Mouse (Mus musculus) NIH3T3 (cell line): ENCODE measurements around the gene Rab27a.
"Not testable (repeated sequence)": the region's sequence is repeated elsewhere in the genome, so short reads cannot be mapped to it uniquely, and the experiment has no call there.

Source experiments
- DNase-seq: peaks from one replicate; pipeline ENCODE4 v3.0.0-alpha.2; 2012; ENCODE audit warnings: low read depth

Rab27a gene

DNA sequence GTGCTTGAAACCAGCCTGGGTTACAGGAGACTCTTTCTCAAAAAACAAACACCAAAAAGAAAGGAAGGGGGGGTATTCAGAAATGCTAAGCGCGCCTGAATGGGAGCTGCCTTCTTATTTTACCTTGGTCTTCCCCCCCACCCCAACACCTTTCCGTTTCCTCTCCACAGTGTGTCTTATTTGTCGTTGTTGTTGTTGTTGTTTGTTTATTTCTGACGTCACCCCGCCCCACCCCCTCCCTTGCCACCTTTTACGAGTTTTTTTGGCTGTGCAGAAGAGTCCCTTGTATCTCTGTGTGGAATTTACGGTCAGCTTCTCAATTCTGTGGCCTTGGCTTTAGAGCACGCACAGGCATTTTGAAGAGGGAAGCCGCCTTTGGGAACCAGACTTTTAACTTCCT, 1.1 kb downstream of the Rab27a start:
- DNase-seq, result no peak

DNA sequence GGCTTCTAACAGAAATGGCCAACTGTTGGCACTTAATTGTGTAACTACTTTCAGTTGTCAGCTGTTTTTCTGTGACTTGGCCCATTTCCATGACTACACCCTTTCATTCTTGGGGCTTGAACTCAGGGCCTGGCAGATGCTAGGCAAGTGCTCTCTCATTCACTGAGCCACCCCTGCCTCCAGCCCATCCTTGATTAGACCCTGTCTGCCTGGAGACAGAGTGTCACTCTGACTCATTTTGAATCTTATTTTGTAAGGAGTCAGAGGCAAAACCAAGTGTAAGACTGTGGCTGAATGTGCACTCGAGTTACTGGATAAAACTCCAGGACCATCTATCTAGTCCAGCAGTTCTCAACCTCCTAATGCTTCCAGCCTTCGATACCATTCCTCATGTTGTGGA, 3.3 kb downstream of the Rab27a start:
- peak; percentile 7 for DNase-seq

DNA sequence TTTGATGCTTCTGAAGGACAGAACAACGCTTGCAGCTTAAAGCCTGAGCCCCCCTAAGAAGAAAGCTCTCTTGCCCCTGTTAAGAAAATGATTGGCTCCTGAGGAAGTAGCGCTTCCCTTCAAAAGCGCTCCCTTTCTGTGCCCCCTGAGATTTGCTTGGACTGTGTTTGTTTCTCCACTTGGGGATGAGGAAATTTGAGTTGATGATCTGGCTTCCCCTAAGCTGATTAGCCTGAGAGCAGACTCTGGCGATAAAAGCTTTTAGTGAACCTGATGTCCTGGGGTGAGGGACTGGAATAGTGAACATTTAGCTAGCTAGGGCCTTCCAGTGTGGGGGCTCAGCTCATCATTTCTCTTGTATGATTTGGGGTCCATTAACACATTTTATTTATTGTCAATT, 4.3 kb downstream of the Rab27a start:
- no peak for DNase-seq

DNA sequence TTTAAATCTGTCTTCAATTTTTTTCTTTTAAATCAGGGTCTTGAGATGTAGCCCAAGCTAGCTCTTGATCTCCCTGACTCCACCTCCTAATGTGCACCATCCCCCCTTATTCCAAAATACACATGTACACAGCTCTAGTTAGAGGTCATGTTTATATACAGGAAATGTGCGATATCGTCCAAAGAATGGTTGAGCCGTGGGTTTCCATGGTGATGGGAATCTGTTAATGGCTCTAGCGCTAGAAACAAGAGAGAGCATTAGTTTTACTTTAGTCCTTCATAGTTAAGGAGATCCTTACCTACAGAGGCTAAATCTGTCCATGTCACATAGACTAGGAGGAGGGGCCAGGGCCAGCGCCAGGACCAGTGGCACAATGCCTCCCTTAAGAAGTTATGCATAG, 5.2 kb downstream of the Rab27a start:
- DNase-seq, result no peak

DNA sequence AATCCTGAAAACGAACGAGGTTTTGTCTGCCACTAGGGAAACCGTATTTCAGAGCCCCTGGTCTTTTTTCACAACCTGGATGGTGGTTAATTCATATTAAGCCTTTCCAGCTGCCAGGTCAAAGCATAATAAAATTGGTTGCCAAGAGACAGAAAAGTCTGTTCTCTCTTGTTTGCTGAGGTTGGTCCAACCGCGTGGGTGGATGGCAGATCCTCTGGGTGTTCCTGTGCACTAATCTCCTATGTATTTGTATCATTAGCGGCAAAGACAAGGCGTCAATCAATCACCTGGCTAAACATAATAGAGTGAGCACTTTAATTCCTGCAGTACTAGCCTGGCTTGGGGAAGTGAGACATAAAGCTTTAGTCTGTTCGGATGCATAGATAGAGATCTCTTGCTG, 6.0 kb downstream of the Rab27a start:
- DNase-seq, result no peak

DNA sequence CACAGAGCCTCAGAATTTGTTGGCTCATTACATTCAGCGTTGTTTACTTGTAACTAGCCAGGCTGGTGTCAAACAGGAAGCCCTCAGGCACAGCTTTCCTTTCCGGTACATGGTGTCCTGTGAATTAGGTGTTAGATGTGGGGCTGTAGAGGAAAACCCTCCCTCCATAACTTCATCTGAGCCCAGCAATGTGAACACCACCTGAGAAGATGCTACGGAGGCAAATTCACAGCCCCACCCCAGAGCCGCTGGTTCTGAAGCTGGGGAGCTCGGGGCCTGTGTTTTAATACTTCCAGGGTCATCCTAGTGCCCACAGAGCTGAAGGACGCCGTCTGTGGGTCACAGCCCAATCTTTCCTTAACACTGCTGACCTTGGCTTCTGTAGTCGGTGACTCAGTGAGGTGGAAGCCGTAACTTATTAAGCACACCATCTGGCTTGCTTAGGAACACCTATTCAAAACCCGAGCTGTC, 10.8 kb downstream of the Rab27a start:
- no peak for DNase-seq

DNA sequence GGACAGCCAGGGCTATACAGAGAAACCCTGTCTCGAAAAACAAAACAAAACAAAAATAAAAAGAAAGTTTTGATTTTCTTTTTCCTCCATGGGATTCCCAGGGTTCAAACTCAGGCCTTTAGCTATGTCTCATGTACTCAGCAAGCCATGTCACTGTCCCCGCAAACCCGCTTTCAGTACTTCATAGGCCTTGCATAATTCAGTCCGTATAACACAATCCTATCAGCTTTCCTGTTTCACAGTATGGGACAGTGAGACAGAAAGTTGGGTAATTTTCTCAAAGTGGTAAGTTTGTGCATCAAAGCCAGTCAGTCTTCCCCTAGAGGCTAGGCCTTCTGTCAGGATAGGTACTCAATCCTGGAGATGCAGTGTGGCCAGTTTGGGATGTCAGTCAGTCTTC, 14.6 kb downstream of the Rab27a start:
- DNase-seq, result no peak

DNA sequence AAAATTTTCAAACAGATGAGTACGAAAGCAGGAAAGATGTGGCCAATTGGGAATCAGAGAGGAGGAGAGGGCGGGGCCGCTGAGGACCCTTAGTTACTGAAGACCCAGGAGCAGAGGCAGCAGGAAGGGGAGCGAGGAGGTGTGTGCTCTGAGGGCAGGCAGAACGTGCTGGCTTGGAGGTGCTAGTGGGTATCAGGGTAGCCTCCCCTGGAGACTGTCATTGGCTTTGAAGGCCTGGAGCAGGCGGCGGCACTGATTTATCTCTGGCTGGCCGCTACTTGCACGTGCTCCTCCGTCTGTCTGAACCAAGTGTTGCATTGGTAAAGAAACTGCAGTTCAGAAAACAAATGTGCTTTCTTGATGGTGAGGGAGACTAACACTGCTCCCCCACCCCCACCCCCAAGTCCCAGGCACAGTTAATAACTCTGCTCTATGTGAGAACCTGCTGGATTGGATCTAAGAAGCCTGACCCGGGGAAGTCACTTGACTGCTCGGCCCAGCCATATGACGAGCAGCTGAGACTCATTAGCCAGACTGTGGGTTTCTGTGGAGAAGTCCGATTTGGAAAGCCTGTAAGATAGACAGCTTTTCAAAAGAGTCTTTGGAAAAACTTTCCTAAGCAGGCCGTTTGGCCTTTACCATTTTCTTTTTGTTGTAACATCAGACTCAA, 19.1 kb downstream of the Rab27a start:
- DNase-seq, result peak; percentile 17

DNA sequence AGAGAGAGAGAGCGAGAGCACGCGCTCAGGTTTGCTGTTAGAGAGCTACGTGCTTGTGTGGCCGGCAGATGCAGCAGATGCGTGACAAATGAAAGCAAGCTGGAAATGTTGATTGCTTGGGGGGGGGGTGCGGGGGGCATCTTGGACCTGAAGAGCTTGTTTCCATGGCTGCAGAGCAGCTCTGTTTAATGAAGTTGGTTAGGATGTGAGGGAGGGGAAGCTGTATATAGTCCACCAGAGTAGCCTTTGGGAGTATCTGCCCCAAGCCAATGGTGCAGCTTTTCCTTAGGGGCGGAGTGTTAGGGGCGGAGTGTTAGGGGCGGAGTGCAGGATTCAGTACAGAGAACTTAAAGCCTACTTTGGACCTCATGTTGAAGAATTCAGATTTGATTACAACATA, 22.4 kb downstream of the Rab27a start:
- DNase-seq, result no peak

DNA sequence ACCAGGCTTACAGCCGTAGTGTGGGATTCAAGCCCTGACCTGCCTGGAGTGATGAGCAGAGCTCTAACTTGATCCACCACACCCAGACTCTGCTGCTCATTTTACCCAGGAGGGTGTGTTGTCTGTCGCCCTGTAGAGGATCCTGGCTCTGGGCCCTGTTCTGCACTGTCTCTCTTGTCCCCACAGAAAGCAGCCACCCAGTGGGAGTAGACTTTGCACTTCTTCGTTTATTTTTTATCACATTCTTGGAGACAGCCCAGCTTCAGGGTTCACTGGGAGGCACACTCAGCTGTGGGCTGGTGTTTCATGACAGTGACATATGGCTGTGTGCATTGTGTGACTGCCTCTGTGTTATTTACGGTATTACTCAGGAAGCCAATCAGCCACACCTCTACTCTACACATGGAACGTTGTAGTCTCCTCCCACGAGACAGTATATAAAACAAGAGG, 23.6 kb downstream of the Rab27a start:
- DNase-seq, result peak; percentile 8

DNA sequence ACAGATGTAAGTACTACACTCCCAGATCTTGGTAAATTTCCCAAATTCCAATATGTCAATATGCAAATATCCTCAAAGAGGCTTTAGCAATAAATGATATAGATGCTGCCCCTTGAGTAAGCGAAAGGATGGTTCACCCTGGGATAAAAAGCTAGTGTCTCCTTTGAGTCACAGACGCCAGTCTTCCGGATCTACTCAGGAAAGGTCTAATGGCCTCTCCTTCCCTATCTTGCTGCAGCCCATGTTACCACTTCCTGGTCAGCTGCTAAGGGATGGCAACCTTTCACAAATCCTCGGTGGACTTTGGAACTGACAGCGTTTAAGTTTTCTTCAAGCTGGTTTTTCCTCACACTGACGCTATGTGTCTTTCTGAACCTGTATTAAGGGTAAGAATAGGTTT, 24.0 kb downstream of the Rab27a start:
- no peak for DNase-seq

DNA sequence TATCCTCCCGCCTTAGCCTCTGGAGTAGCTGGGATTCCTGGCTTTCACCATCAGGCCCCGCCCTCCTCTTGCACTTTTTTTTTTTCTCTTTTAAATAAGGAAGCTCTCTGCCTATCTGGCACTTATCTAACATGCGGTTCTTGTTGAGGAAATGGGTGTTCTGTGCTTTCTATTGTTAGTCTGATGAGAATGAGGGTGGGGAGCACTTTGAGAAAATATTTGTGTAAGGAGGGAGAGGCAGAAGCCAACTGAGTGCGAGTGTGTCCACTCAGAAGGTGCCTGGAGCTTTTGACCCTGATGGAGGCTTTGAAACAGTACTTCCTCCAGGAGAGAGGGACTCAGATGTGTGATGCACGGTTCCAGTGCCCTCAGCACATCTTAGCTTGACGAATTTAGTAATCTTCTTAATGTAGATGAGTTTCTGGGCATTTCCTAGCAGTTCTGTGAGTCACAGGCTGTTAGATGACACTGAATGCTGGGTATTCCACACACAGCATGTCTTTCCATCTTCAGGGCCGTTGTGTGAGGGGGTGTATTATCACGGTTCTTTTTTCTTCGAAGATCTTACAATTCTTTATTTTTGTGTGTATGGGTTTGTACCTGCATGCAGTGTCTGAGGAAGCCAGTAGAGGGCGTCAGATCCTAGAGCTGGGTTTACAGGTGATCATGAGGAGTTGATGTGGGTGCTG, 26.5 kb downstream of the Rab27a start:
- no peak for DNase-seq

DNA sequence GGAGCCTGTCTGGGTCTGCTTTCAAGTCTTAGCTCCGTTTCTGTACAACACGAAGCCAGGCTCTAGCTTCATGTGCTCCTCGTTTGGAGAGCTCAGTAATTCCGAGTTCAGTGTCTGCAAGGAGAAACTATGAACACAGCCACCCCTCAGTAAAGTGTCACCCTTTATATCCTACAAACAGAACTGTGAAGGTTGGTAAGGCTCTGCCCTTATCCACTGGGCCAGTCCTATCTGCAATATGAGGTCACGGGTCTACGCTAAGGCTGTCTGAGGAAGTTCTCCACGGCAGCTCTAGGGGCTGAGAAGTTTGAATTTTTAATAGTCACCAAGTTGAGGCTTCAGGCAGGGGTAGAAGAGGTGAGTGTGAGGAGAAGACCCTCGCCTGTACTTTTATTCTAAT, 27.8 kb downstream of the Rab27a start:
- no peak for DNase-seq

DNA sequence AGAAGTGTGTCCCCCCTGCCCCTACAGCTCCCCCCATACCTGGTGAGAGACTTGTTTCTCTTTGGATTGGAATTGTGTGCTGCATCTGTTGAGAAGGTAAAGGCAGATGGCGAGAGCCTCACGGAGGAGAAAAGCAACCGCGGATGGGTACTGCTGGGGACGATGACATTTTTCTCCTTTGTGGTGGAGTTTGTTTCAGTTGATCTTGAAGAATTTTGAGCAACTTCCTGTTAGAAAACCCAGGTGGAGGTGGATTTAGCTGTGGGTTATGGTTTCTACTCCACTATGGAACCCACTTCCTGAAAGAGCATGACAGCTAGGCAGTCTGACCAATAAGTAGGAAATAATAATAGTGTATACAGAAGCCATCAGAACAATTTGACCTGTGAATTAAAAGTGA, 28.5 kb downstream of the Rab27a start:
- no peak for DNase-seq

DNA sequence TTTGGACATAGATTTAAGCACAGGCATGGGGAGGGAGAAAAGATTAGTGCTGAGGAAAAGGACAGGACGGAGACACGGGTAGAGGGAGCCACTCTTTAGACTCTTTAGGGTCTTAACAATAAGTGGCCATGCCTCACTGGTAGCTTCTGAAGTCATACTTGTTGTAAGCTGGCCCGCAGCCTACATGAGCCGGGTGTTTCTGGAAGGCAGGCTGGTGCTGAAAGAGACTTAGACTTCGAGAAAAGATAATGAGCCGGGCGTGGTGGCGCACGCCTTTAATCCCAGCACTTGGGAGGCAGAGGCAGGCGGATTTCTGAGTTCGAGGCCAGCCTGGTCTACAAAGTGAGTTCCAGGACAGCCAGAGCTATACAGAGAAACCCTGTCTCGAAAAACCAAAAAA, 34.7 kb downstream of the Rab27a start:
- not testable (repeated sequence) for DNase-seq

DNA sequence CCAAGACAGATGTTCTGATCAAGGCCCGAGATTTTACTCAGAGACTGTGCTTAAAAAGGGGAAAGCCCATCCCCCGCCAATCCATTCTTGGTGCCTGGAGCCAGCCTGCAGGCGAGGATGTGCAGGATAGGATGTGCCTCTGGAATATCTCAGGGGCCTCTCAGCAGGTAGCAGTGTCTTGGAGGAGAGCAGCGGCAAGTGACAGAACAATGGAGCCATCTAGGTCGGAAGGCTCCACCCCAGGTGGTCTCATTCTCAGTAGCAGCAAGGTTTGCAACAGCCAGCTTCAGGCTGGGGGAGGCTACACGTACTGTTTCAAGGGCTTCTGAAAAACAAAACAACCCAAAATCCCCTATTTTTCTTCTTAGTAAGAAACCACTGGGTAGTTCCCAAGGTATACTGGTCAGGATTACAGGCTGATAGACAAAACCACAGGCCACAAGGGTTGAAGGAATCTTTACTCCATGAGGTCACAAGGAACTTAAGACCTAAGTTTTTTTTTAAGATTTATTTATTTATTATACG, 35.2 kb downstream of the Rab27a start:
- DNase-seq, result no peak

DNA sequence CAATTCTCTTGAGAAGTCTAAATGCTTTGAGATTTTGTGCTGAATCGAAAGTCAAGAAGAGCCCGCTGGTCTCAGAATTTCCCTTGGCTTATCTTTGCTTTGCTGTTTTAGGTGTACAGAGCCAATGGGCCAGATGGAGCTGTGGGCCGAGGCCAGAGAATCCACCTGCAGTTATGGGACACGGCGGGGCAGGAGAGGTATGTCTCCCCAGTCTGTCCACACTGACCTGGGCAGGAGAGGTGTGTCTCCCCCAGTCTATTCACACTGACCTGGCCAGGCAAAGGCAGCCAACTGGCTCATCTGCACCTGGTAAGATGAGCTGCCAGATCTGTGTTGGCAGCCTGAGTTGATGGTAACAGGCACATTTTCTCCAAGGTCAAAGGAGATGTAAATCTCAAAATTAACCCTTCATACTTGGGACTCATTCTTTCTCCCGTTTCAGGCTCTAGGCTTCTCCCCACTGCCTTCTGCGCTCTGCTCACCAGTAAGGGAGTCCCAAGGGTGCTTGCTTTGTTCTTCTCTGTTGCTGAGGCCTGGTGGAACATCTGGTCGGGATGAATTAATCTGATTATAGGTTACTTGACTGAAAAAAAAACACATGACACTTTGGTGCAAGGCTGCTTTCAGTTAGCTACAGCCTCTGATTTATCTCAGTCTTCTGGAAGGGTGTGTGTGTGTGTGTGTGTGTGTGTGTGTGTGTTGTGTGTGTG, 37.8 kb downstream of the Rab27a start:
- DNase-seq, result no peak

DNA sequence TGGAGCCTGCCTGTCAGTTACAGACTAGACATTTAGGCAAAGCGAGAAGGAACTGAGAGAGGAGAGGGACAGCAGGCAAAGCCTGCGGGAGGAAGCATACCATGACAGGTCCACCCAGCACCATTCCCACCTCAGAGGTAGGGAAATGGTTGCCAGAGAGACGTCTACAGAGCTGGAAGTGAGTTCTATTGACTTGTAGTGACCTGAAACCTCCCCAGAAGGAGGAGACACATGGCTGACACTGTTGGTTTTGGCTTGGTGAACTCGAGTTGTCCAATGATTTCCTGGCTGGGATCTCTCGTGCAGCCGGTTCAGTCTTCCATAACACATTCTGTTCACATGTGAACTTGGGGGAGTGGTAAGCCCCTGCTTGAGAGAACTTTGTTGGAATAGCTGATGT, 39.3 kb downstream of the Rab27a start:
- no peak for DNase-seq

DNA sequence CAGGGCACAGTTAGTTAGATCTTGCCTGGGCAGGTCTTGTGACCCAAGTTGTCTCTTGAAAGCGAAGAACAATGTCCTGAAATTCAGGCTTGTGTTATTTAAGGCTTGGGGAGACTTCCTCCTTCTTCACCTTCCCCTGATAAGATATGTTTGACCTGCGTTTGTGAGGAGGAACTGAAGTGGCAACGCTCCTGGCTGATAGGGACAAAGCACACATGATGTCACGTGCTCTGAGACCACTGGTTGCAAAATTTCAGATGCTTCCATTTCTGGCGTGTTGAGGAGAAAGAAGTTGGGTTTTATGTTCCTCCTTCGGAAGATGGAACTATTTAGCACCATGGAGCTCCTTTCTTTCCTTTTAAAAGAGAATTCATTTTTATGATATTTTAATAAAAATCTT, 41.2 kb downstream of the Rab27a start:
- DNase-seq, result no peak

DNA sequence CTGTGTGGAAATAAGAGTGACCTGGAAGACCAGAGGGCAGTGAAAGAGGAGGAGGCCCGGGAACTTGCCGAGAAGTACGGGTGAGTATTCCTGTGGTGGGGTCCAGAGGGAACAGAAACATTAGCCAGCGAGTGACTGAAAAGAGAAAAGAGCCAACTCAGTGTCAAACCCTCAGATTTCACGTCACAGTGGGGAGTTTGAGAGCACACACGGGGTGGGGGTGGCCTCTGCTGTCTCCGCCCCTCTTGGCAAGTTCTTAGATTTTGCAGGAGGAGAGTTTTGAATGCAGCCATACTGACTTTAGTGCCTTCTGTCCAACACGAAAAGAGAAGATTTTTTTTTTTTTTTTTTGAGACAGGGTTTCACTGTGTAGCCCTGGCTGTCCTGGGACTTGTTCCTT, 42.5 kb downstream of the Rab27a start:
- DNase-seq, result no peak

DNA sequence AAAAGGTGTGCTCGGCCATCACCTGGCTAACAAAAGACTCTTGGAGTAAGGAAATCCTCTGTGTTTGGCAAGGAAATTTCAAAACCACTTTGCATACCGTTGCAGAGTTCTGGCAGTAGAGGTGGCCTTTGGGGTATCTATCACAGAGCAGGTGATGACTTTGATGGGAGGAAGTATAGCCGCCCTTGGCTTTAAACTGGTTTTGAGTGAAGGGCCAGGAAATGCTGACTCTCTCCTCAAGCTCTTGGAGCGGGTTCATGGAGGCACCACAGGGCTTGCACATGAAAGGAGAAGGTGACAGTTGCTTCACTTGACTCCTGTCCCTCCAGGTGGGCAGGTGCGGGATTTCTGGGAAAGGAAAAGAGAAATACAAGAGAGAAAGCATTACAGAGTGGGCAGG, 42.9 kb downstream of the Rab27a start:
- no peak for DNase-seq

DNA sequence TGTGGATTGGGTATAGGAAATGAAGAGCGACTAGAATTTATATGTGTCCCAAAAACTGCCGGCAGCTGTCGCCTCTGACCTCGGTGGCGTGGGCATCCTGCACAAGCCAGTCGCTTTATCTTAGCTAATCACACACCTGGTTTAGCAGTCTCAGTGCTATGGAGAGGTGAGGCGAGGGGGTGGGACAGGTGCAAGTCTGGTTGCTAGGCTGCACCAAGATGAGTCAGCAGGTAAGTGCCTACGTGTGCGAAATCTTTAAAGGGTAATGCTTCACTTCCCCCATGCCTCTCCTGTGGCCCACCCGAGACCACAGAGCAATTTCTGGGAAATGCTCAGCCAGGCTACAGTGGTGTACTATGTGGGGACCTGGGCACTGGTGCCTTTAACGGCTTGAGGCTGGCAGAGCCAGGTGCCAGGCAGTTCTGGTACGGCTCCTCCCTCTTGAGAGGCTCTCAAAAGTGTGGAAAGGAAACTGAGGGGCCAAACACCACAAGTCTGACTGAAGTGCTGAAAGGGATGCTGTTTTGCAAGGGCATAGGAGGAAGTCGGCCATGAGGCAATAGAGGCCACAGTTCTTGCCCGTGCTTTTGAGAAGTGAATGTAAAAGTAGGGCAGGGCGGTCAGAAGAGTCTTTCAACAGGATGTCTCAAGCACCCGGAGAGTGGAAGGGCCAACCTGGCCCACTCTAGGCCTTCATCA, 44.7 kb downstream of the Rab27a start:
- no peak for DNase-seq
